Mouse (Mus musculus): ENCODE data around the gene Pofut2. TPM values are rescaled to one million over a fixed set of nuclear protein-coding genes. Genes with fewer than 3 reads are reported as not detected.
A peak's percentile ranks its signal among the peaks of the same experiment; 100 is the strongest.

Pofut2 gene
- polyA plus RNA-seq, 2 experiments, result 14.7 to 17.6 TPM

GRCm38 (mm10) chr10:77237795-77238580, 21.0 kb upstream of the Pofut2 start:
- Histone ChIP-seq H3K9me3 (ENCODE audit: control insufficient read depth, low read length) (no peaks in the 10 kb centered on the region), H3K4me3 (ENCODE audit: insufficient read depth in 1 of 2, low read depth in 2 of 2, low read length in 2 of 2) (no peak overlapping the region), H3K4me1 (replicated peaks; ENCODE audit: control insufficient read depth in 2 of 2, insufficient read depth in 2 of 2, low read length in 1 of 2) (peaks cover 14 to 22% of the 10 kb centered on the region in 2 experiments), H3K27ac (no peak overlapping the region), H3K27me3 (ENCODE audit: control insufficient read depth, insufficient read depth, low read length) (no peaks in the 10 kb centered on the region), H3K9ac (replicated peaks) (no peak overlapping the region), H3K4me2 (ENCODE audit: low read depth) (no peak overlapping the region), H3K36me3 (replicated peaks; ENCODE audit: control insufficient read depth, insufficient read depth, low read depth) (no peaks in the 10 kb centered on the region)
- ATAC-seq (ENCODE audit: insufficient read depth) (peak; percentile 21; the same call in 1 of the 2 replicates), DNase-seq (ENCODE audit: low read depth in 3 of 3, low spot score in 3 of 3) (no peak)
- WGBS (ENCODE audit: insufficient replicate concordance), result 64% methylated on average over 16 of the region's 16 CpGs
- TF ChIP-seq CTCF (IDR thresholded peaks at IDR 0.05; ENCODE audit: low read depth) (no peak), EP300 (IDR thresholded peaks at IDR 0.05; ENCODE audit: low read depth) (no peak)

- no peaks in the 10 kb centered on the region for H3K36me3 ChIP-seq (replicated peaks; ENCODE audit: control insufficient read depth, insufficient read depth, low read depth)
- no peak overlapping the region for H3K4me3 ChIP-seq (ENCODE audit: insufficient read depth in 1 of 2, low read depth in 2 of 2, low read length in 2 of 2)
- no peaks in the 10 kb centered on the region for H3K9me3 ChIP-seq (ENCODE audit: control insufficient read depth, low read length)
- no peak overlapping the region for H3K9ac ChIP-seq (replicated peaks)
- no peaks in the 10 kb centered on the region for H3K27me3 ChIP-seq (ENCODE audit: control insufficient read depth, insufficient read depth, low read length)
- DNase-seq (ENCODE audit: low read depth in 3 of 3, low spot score in 3 of 3) (no peak), ATAC-seq (ENCODE audit: insufficient read depth) (no peak)
- TF ChIP-seq EP300 (IDR thresholded peaks at IDR 0.05; ENCODE audit: low read depth) (no peak), CTCF (IDR thresholded peaks at IDR 0.05; ENCODE audit: low read depth) (no peak)
- WGBS (ENCODE audit: insufficient replicate concordance), result 76% methylated on average over 8 of the region's 8 CpGs
- H3K27ac ChIP-seq, result no peak overlapping the region
- H3K4me2 ChIP-seq (ENCODE audit: low read depth), result no peak overlapping the region
- peaks cover 3 to 9% of the 10 kb centered on the region in 2 experiments; a peak in 3 of 4 replicates for H3K4me1 ChIP-seq (replicated peaks; ENCODE audit: control insufficient read depth in 2 of 2, insufficient read depth in 2 of 2, low read length in 1 of 2)
Observed at GRCm38 (mm10) chr10:77240764-77241163, 18.3 kb upstream of the Pofut2 start.

- DNase-seq (ENCODE audit: low read depth in 3 of 3, low spot score in 3 of 3) (no peak), ATAC-seq (ENCODE audit: insufficient read depth) (no peak)
- H3K4me2 ChIP-seq (ENCODE audit: low read depth), result no peak overlapping the region
- no peak for TF ChIP-seq EP300 (IDR thresholded peaks at IDR 0.05; ENCODE audit: low read depth)
- no peak for TF ChIP-seq CTCF (IDR thresholded peaks at IDR 0.05; ENCODE audit: low read depth)
- no peaks in the 10 kb centered on the region for H3K27me3 ChIP-seq (ENCODE audit: control insufficient read depth, insufficient read depth, low read length)
- no peaks in the 10 kb centered on the region for H3K9me3 ChIP-seq (ENCODE audit: control insufficient read depth, low read length)
- peaks cover 3 to 8% of the 10 kb centered on the region in 2 experiments; a peak in 3 of 4 replicates for H3K4me1 ChIP-seq (replicated peaks; ENCODE audit: control insufficient read depth in 2 of 2, insufficient read depth in 2 of 2, low read length in 1 of 2)
- no peak overlapping the region for H3K27ac ChIP-seq
- no peak overlapping the region for H3K4me3 ChIP-seq (ENCODE audit: insufficient read depth in 1 of 2, low read depth in 2 of 2, low read length in 2 of 2)
- no peaks in the 10 kb centered on the region for H3K36me3 ChIP-seq (replicated peaks; ENCODE audit: control insufficient read depth, insufficient read depth, low read depth)
- no peak overlapping the region for H3K9ac ChIP-seq (replicated peaks)
- whole genome bisulfite sequencing (ENCODE audit: insufficient replicate concordance), result 55% methylated on average over 3 of the region's 3 CpGs
Observed at GRCm38 (mm10) chr10:77242396-77242795, 16.6 kb upstream of the Pofut2 start.

- H3K4me1 ChIP-seq (replicated peaks; ENCODE audit: control insufficient read depth in 2 of 2, insufficient read depth in 2 of 2, low read length in 1 of 2), result peaks cover under 1 to 3% of the 10 kb centered on the region in 2 experiments; a peak in 3 of 4 replicates
- H3K4me2 ChIP-seq (ENCODE audit: low read depth), result 0 out of 2 replicates have a peak overlapping the region, but pooled peaks have one; percentile 6
- H3K9me3 ChIP-seq (ENCODE audit: control insufficient read depth, low read length), result no peaks in the 10 kb centered on the region
- ATAC-seq (ENCODE audit: insufficient read depth) (peak; percentile 22; the same call in 1 of the 2 replicates), DNase-seq (ENCODE audit: low read depth in 3 of 3, low spot score in 3 of 3) (no peak)
- 56% methylated on average over 14 of the region's 14 CpGs for WGBS (ENCODE audit: insufficient replicate concordance)
- no peak overlapping the region for H3K4me3 ChIP-seq (ENCODE audit: insufficient read depth in 1 of 2, low read depth in 2 of 2, low read length in 2 of 2)
- TF ChIP-seq EP300 (IDR thresholded peaks at IDR 0.05; ENCODE audit: low read depth) (no peak), CTCF (IDR thresholded peaks at IDR 0.05; ENCODE audit: low read depth) (no peak)
- no peak overlapping the region for H3K27ac ChIP-seq
- H3K9ac ChIP-seq (replicated peaks), result no peak overlapping the region
- no peaks in the 10 kb centered on the region for H3K27me3 ChIP-seq (ENCODE audit: control insufficient read depth, insufficient read depth, low read length)
- H3K36me3 ChIP-seq (replicated peaks; ENCODE audit: control insufficient read depth, insufficient read depth, low read depth), result no peaks in the 10 kb centered on the region
Observed at GRCm38 (mm10) chr10:77242871-77243270, 16.1 kb upstream of the Pofut2 start.

GRCm38 (mm10) chr10:77243572-77244161, 15.4 kb upstream of the Pofut2 start:
- 63% methylated on average over 11 of the region's 11 CpGs for WGBS (ENCODE audit: insufficient replicate concordance)
- no peak overlapping the region for H3K27ac ChIP-seq
- no peaks in the 10 kb centered on the region for H3K36me3 ChIP-seq (replicated peaks; ENCODE audit: control insufficient read depth, insufficient read depth, low read depth)

More at GRCm38 (mm10) chr10:77243572-77244161, 15.4 kb upstream of the Pofut2 start:
- Histone ChIP-seq H3K27me3 (ENCODE audit: control insufficient read depth, insufficient read depth, low read length) (no peaks in the 10 kb centered on the region), H3K4me1 (replicated peaks; ENCODE audit: control insufficient read depth in 2 of 2, insufficient read depth in 2 of 2, low read length in 1 of 2) (no peaks in the 10 kb centered on the region; a peak in 1 of 4 replicates), H3K9me3 (ENCODE audit: control insufficient read depth, low read length) (no peaks in the 10 kb centered on the region), H3K9ac (replicated peaks) (no peak overlapping the region), H3K4me2 (ENCODE audit: low read depth) (no peak overlapping the region), H3K4me3 (ENCODE audit: insufficient read depth in 1 of 2, low read depth in 2 of 2, low read length in 2 of 2) (no peak overlapping the region)
- DNase-seq (ENCODE audit: low read depth in 3 of 3, low spot score in 3 of 3) (no peak), ATAC-seq (ENCODE audit: insufficient read depth) (no peak)
- TF ChIP-seq CTCF (IDR thresholded peaks at IDR 0.05; ENCODE audit: low read depth) (no peak), EP300 (IDR thresholded peaks at IDR 0.05; ENCODE audit: low read depth) (no peak)

All from liver, embryonic 14.5 days (tissue).